Mouse (Mus musculus) E14TG2a.4 (cell line): ENCODE results near the gene Grip1.

Experiments
- CTCF ChIP-seq: conservative IDR thresholded peaks from 2 replicates; pipeline ENCODE4 v1.5.1; 2014; ENCODE audit warnings: low read length
- NANOG ChIP-seq: IDR thresholded peaks from 2 replicates; pipeline ENCODE4 v1.6.1; 2014; ENCODE audit warnings: borderline replicate concordance, low read length, mixed read lengths

GRCm38 (mm10) chr10:119455543-119455940 is 1.9 kb downstream of the Grip1 start:
- TF ChIP-seq CTCF (no peak), NANOG (no peak)
